Mouse (Mus musculus) mouse embryonic stem cell (cell line): ENCODE measurements around the gene Lpcat1.

ENCODE experiments used
- in situ Hi-C, 2 experiments: fragments of 300-500 bp; cut with MboI; formaldehyde crosslinking; loops; 1 replicate in 1 of 2; 3 replicates in 1 of 2; pipeline ENCODE4 v1.14.3; 2019 to 2020; ENCODE audit warnings: low sequenced_read_pairs in 2 of 2, low pct_unique_long_range_greater_than_20kb in 1 of 2, mixed read lengths in 1 of 2; ENCODE audit not compliant: unreplicated experiment in 1 of 2

Gene Lpcat1

GRCm38 (mm10) chr13:73502719-73503118 lies 35.7 kb downstream of the Lpcat1 start:
- in situ Hi-C loops: no loop called here

GRCm38 (mm10) chr13:73505686-73506467 lies 38.9 kb downstream of the Lpcat1 start:
- in situ Hi-C loops: loop anchor here (5.0 kb wide), 1 partner anchor 79 kb away; no protein-coding TSS in a partner anchor

DNA sequence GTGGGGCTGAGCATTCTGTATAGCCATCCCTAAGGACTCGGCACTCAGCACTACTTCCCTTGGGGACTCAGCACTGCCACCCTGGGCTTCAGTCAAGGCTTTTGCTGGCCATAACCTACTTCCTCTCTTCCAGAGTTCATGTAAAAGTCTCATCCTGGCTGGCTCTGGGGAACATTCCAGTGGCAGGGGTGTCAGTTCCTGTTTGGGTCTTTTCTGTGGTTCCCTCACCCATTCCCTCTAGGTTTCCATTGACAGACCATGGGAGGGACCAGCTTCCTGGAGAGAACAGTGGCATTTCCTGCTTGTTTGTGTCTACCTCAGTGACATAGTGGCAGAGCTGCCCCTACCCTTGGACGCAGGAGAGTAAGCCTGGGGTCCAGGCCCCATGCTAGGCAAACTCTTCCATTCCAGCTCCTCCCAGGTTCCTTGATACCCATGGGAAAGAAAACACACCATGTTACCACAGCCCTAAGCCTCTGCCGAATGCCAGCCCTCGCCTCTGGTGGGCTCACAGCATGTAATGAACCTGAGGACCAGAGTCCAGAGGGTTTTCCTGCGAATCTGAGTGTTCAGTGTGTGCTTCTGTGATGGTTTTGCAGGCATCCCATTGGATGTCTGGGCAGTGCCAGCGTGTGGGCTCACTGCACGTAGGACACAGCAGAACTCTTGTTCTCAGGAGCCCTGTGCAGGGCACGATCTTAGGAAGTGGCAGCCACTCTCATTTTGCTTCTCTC lies 42.0 kb downstream of the Lpcat1 start:
- in situ Hi-C loops: loop anchor here (5.0 kb wide), 1 partner anchor 82 kb away; no protein-coding TSS in a partner anchor

DNA sequence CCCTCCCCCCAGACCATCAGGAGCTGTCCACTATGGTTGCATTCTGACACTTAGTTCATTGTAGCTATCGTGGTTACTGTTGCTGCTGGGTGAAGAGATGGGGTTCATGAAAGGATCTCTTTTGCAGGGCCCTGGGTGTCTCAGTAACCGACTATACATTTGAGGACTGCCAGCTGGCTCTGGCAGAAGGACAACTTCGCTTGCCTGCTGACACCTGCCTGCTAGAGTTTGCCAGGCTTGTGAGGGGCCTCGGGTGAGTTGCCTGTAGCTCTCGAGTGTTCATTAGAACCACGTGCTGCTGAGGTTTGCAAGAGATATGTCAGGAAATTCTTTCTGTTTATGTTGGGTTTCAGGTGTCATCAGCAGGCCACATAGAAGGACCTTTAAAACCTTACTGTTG lies 42.9 kb downstream of the Lpcat1 start:
- in situ Hi-C loops: loop anchor here (5.0 kb wide), 1 partner anchor 83 kb away; no protein-coding TSS in a partner anchor

DNA sequence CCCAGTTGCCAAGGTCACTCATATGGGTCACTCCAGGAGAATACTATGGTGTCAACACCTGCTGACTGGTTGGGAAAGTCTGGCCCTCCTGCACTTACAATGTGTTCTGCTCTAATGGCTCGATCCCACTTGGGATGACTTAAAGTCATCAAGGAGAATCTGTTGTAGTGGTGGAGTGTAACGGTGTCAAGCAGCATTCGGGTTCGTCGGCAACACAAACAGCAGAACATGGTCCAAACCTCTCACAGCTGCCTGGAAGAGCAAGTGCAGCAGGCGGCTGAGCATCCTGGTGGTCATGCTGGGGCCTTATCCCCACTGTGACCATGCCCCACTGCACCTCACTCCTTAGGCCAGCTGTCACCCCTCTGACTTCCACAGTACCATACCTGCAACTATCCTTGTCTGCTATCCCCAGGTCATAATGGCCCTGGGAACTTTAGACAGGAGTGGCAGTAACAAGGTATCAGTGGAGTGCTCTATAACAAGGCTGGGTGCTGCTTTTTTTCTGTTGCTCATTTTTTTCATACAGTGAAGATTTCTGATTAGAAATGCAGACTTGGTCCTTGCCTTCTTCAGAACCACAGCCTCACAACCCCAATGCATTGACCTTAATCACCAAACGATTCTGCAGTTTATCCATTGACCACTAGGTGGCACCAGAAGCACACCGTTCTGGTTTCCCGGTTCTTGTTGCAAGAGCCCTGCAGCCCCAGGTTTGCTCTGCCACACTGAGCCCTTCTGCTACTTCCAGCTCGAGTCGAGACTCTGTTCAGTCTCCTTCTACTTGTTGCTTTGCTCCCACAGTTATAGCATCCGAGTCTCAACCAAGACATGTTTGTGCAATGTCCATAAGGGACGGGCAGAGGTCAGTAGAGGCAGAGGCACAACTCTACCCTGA lies 46.0 kb downstream of the Lpcat1 start:
- in situ Hi-C loops: no loop called here

DNA sequence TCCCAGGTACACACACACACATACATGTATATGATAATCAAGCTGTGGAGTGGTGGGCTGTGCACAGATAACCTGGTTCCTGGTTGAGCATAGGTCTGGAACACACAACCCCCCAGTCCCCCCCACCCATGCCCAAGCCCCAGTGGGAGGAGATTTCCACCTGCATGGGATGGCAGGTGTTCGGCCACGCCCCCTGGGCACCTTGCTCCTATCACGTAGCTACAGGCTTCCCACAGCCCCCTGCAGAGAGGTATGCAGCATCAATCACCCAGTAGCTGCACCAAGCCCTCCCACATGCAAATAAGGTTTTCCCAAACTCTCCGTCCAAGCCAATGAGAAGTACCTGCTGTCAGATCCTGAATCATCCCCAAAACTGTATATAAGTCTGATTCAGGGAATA lies 49.9 kb downstream of the Lpcat1 start:
- in situ Hi-C loops: no loop called here

DNA sequence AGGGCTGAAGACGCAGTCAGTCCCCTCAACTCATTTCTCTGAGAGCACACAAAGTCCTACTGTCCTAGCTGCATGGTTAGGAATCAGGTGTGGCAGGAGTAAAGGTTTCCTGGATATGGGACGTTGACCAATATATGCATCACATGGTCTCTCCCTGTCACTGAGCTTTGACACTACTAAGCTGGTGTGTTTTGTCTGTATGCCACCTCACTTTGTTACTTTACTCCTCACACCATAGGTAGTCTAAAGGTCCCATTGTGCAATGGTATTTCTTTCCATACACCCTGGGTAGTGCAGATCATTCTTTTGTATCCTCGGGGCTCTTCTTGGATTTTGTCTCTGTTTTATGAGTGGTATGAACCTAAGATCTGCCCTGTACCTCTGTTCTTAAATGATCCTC lies 66.7 kb downstream of the Lpcat1 start:
- in situ Hi-C loops: no loop called here

- in situ Hi-C loops: no loop called here
Measured at GRCm38 (mm10) chr13:73535287-73535686, 68.3 kb downstream of the Lpcat1 start.

- in situ Hi-C loops: no loop called here
Measured at GRCm38 (mm10) chr13:73536403-73536821, 69.4 kb downstream of the Lpcat1 start, which contains the start of gene Slc6a3. Gene Slc6a3, plus strand, starts transcription at chr13:73536747.

DNA sequence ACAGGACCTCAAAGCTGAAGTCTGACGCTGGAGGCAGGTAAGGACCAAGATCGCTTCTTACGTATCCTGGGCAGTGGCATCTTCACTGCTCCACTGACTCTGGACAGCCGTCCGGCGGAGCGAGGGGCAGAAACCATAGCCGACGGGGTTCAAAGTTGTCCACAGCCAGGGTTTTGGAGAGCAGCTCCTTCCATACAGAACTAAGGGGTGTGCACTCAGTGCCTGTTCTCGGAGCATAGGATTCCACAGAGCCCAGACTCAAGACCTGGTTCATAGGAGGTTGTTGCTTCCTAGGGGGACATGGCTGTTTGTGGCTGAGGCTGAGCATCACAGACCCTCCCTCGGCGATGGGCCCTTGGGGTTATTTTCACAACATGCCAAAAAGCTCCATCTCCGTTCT lies 69.8 kb downstream of the Lpcat1 start:
- in situ Hi-C loops: no loop called here

DNA sequence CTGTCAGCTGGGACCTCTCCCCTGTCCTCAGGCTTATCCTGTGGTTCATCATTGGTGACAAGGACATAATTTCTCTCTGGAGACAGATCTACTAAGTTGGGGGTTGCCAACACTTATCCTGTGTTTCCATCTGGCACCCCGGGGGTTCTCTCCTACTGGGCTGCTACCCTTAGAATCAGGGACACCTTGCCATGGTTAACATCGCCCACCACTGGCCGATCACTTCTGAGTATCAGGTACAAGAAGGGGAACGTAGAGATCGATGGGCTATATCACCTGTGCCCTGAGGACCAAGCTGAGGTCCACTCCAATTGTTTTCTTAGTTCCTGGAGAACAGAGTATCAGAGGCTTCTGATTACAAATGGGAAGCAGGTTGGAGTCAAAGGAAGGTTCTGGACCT lies 97.2 kb downstream of the Lpcat1 start:
- in situ Hi-C loops: no loop called here
